Mouse (Mus musculus) hindbrain, embryonic 15.5 days (tissue): ENCODE results near the gene Ndufaf3. TPM values are rescaled to one million over a fixed set of nuclear protein-coding genes. Genes with fewer than 3 reads are reported as not detected.

Experiments used
- ATAC-seq: fragments of 200-750 bp; cut with Nextera tagmentation; 2 replicates; pipeline ENCODE4 v1.8.0; 2017; ENCODE audit warnings: low read depth, moderate number of reproducible peaks, moderate TSS enrichment; ENCODE audit not compliant: low FRiP score
- H3K27ac ChIP-seq: fragments of 300-500 bp; sonication (generic); replicated peaks from 2 replicates; pipeline ENCODE4 v1.5.1; 2015; ENCODE audit warnings: mild to moderate bottlenecking, inconsistent platforms
- H3K27me3 ChIP-seq: fragments of 300-500 bp; sonication (generic); 2 replicates; pipeline ENCODE4 v1.6.1; 2015; ENCODE audit warnings: control low read depth, inconsistent platforms
- H3K36me3 ChIP-seq: fragments of 300-500 bp; sonication (generic); 2 replicates; pipeline ENCODE4 v1.6.1; 2015; ENCODE audit warnings: control low read depth, inconsistent platforms
- H3K4me1 ChIP-seq: fragments of 300-500 bp; sonication (generic); replicated peaks from 2 replicates; pipeline ENCODE4 v1.6.1; 2015; ENCODE audit warnings: control low read depth, inconsistent platforms
- H3K4me2 ChIP-seq: fragments of 300-500 bp; sonication (generic); 2 replicates; pipeline ENCODE4 v1.6.1; 2015; ENCODE audit warnings: moderate library complexity, mild to moderate bottlenecking, inconsistent platforms
- H3K4me3 ChIP-seq: fragments of 300-500 bp; sonication (generic); 2 replicates; pipeline ENCODE4 v1.5.1; 2015; ENCODE audit warnings: mild to moderate bottlenecking, inconsistent platforms
- H3K9ac ChIP-seq: fragments of 300-500 bp; sonication (generic); 2 replicates; pipeline ENCODE4 v1.6.1; 2015; ENCODE audit warnings: inconsistent platforms
- H3K9me3 ChIP-seq: fragments of 300-500 bp; sonication (generic); 2 replicates; pipeline ENCODE4 v1.6.1; 2016; ENCODE audit warnings: control low read depth, inconsistent platforms
- WGBS: fragments of 180-500 bp; shearing (Covaris S2); methylation state at CpG from one replicate; pipeline ENCODE4 v1.1.7; 2015; 5-methylcytosine and 5-hydroxymethylcytosine counted together
- polyA plus RNA-seq: library from polyadenylated mRNA; unstranded; fragments of >200 nt; fragmentation: Nextera tagmentation; extraction: Ambion mirVana; gene quantifications from 2 replicates; pipeline ENCODE4 v1.2.1, GENCODE M21; 2015

Ndufaf3 gene
- polyA plus RNA-seq, 1 experiment from 2014 or later, result 78.5 TPM

DNA sequence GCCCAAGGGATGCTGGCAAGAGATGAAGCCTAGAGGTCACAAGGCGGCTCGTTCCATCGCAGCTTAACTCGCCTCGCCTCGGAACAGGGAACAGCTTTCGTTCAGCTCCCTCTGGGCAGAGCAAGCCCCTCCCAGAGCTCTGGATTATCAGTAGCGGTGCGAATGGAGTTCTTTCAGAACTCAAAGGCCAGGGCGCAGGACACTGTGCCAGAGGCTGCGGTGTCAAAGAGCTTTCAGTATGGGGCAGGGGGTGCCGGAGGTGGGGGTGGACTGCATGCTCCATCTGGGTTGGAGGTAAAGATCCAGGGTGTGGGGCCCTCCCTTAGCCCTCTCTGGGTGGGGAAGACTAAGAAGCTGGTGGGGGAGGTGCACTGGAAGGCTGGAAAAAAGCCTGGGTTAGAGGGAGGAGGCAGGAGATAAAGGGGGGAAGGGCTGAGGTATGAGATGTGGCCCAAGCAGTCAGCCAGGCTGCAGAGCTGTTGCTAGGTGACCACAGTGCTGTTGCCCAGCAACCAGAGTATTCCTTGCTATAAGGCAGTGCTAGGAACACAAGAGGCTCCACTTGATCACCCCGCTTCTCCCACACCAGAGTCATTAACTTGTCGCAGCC lies 20.4 kb upstream of the Ndufaf3 start:
- peak overlapping the region; percentile 20 for H3K4me3 ChIP-seq
- WGBS, result 2% methylated on average over 14 of the region's 14 CpGs
- H3K9ac ChIP-seq, result peak overlapping the region; percentile 29
- H3K27ac ChIP-seq, result peak overlapping the region; percentile 95
- H3K27me3 ChIP-seq, result no peaks in the 10 kb centered on the region
- peak overlapping the region; percentile 52 for H3K4me2 ChIP-seq
- no peaks in the 10 kb centered on the region for H3K36me3 ChIP-seq
- ATAC-seq, result peak; percentile 99
- H3K4me1 ChIP-seq, result peaks cover 39% of the 10 kb centered on the region
- no peaks in the 10 kb centered on the region for H3K9me3 ChIP-seq

DNA sequence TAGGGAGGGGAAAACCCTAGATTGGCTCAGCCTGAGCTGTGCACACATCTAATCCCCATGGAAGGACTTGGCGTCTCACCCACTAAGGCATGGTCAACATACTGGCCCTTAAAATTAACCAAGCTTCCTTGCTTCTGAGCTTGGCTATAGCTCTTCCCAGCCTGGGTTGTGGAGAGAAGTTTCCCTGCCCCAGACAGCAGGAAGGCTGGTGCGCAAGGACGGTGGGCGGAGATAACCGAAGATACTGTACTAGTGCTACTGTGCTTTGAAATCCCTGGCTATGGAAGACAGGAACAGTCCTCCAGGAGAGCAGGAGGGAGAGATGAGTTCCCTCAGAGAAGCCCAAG lies 12.1 kb upstream of the Ndufaf3 start:
- 74% methylated on average over 5 of the region's 5 CpGs for WGBS
- H3K27me3 ChIP-seq, result no peaks in the 10 kb centered on the region
- H3K9me3 ChIP-seq, result no peaks in the 10 kb centered on the region
- peak overlapping the region; percentile 96 for H3K27ac ChIP-seq
- peak overlapping the region; percentile 80 for H3K4me3 ChIP-seq
- peaks cover 47% of the 10 kb centered on the region for H3K4me1 ChIP-seq
- ATAC-seq, result no peak
- H3K36me3 ChIP-seq, result peaks cover 12% of the 10 kb centered on the region
- H3K9ac ChIP-seq, result peak overlapping the region; percentile 82; the same call in 1 of the 2 replicates
- H3K4me2 ChIP-seq, result peak overlapping the region; percentile 78

DNA sequence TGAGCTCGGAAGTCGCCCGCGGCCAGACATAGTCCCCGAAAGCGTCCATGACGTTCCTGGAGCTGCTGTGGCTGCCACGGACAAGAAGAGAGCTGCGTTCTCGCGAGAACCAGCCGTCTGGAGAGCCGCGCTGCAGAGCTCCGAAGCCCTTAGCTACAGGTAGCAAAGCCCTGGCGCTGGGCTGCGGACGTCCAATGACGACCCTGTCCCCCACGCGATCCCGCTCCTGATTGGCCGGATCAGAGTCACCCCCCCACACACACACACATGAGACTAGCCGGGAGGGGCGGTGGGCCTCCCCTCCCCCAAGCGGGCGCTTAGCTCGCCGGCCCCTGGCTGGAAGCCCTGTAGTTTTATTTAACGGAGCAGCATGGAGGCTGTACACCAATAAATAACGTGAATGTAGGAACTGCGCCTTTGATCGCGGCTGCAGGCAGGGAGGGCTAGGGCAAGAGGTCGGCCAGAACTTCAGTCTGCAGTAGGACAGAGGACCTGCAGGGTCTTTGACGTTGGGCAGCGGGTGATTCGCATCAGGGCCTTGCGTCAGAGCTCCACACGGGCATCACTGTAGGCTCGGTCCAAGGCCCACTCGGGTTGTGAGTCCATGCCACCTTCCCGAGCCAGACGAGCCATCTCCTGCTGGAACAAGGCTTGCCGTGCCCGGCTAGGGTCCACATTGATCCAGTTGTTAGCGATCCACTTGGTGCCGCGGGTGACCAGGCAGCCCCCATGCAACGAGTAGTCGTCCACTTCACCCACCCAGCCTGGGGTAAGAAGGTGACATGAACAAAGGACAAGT lies 11.5 kb upstream of the Ndufaf3 start, which contains the start of gene Wdr6:
TSS of gene Wdr6 (minus strand) at position 195 of the 799 bp plus-strand sequence.
- peak within 1 kb of the TSS; percentile 80 for H3K4me3 ChIP-seq
- peak; percentile 97 for ATAC-seq
- no peaks in the 10 kb centered on the region for H3K9me3 ChIP-seq
- 3% methylated on average over 51 of the region's 51 CpGs for WGBS
- H3K27ac ChIP-seq, result peak within 1 kb of the TSS; percentile 96
- H3K36me3 ChIP-seq, result peaks cover 17% of the 10 kb centered on the region
- peaks cover 53% of the 10 kb centered on the region for H3K4me1 ChIP-seq
- H3K4me2 ChIP-seq, result peak within 1 kb of the TSS; percentile 78
- peak within 1 kb of the TSS; percentile 82 for H3K9ac ChIP-seq
- H3K27me3 ChIP-seq, result no peaks in the 10 kb centered on the region

DNA sequence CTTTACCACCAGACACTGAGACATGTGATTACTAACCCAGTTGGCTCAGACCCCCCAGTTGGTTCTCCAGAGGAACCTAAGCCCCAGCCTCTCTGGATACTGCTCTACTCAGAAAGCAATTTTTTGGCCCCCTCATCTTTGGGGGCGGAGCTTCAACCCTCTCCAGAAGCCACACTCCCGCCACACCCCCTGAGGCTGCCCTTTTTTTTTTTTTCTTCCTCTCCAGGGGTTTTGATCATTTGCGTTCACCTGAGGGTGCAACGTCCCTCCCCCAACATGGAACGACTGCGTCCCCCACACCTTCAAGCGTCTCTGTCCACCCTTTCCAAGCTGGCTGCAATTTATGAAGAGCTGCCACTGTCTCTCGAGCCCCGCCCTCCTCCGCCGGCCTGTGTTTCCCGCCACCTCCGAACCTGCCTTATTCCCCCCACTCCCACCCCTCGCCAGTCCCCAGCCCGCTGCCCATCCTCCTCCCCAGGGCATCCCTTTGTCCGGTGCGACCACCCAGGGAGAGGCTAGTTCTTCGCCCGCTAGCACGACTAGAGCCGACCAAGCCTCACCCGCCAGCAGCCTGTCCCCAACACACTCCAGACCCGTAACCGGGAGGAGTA lies 10.8 kb upstream of the Ndufaf3 start:
- Histone ChIP-seq H3K27me3 (no peaks in the 10 kb centered on the region), H3K9ac (peak overlapping the region; percentile 82), H3K36me3 (peaks cover 24% of the 10 kb centered on the region), H3K4me3 (peak overlapping the region; percentile 80), H3K4me1 (peaks cover 57% of the 10 kb centered on the region), H3K4me2 (peak overlapping the region; percentile 78), H3K9me3 (no peaks in the 10 kb centered on the region), H3K27ac (peak overlapping the region; percentile 96)
- ATAC-seq, result peak; percentile 53; the same call in 1 of the 2 replicates
- under 1% methylated on average over 24 of the region's 24 CpGs for WGBS

DNA sequence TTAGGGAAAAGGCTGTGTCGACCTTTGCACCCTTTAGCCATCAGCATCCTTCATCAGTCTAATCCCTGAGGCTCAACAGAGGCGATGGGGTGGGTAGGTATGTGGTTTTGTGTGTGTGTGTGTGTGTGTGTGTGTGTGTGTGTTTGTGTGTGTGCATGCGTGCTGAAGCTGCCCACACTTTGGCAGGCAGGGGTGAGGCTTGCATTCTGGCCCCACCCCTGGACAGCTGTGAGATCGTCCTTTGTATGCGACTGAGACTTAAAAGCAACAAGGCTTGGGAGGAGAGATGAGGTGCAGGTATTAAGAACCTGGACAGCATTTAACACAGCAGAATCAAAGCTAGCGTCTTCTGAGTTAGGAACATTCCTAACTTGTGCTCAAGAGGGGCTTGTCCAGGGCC lies 9.8 kb upstream of the Ndufaf3 start:
- H3K4me1 ChIP-seq, result peaks cover 57% of the 10 kb centered on the region

DNA sequence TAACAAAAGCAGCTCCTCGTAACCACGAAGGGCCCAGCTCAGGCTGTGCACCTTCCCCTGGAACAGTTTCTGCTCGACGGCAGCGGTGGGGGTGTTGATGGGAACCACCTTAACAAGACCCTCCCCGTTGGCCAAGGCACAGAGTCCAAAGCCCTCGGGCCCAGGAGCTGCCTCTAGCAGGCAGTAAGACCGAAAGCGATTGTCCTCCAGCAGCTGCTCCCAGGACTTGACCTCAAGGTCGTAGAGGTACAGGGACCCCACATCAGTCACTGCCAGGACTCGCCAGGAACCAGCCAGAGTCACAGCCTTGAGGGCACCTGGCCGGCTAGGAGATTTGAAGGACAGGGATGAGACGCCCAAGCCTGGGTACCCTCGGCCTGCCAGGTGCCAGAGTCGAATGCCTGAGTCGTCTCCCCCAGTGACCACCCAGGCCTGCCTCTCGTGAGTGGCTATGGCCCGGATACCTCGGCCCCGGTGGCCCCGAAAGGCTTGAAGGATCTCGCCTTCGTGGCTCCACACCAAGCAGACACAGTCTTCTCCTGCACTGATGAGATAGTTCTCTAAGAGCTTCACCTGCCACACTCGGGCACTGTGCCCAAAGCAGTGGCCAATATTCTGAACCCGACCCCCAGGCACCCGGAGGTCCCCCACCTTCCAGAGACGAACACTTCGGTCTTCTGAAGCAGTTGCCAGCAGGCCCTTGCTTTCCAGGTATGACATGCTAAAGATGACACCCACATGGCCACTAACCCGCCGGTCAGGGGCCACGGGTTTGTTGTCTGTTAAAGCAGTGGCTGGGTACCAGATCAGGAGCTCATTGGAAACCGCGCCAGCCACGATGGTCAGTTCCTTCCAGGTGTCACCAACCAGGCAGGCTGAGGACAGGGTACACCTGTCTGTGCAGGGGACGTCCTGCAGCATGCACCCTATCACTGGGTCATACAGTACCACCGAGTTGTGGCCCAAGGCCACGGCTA lies 8.4 kb upstream of the Ndufaf3 start:
- no peak overlapping the region for H3K4me3 ChIP-seq
- peaks cover 41% of the 10 kb centered on the region for H3K36me3 ChIP-seq
- peak overlapping the region; percentile 78 for H3K4me2 ChIP-seq
- no peaks in the 10 kb centered on the region for H3K27me3 ChIP-seq
- no peak overlapping the region for H3K9ac ChIP-seq
- ATAC-seq, result no peak
- peaks cover 62% of the 10 kb centered on the region for H3K4me1 ChIP-seq
- H3K9me3 ChIP-seq, result no peaks in the 10 kb centered on the region
- 87% methylated on average over 37 of the region's 37 CpGs for WGBS
- H3K27ac ChIP-seq, result no peak overlapping the region

More for the DNA sequence above, 9.8 kb upstream of the Ndufaf3 start:
- Histone ChIP-seq H3K36me3 (peaks cover 35% of the 10 kb centered on the region), H3K9ac (peak overlapping the region; percentile 82), H3K4me3 (peak overlapping the region; percentile 80), H3K9me3 (no peaks in the 10 kb centered on the region), H3K27me3 (no peaks in the 10 kb centered on the region), H3K27ac (0 out of 2 replicates have a peak overlapping the region, but pooled peaks have one; percentile 96), H3K4me2 (peak overlapping the region; percentile 78)
- WGBS, result 54% methylated on average over 6 of the region's 6 CpGs
- no peak for ATAC-seq

DNA sequence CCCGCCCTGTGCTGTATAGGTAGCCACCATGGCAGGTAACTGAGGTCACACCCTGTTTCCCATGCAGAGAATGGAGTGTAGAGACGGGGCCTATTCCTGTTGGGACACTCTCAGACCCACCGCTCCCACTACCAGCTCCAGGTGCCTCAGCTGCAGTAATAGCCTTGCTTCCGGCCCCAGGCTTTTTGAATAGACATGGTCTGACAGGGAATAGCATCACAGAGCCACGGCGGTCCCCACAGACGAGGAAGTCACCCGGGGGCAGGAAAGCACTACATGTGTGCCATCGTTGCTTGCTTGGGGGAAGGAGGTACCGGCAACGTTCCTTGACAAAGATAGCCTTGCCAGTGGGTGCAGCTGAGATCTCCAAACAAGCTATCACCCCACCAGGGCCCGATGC lies 7.7 kb upstream of the Ndufaf3 start:
- Histone ChIP-seq H3K36me3 (peaks cover 41% of the 10 kb centered on the region), H3K9me3 (no peaks in the 10 kb centered on the region), H3K9ac (no peak overlapping the region), H3K27ac (no peak overlapping the region), H3K4me1 (peaks cover 69% of the 10 kb centered on the region), H3K4me3 (no peak overlapping the region), H3K4me2 (peak overlapping the region; percentile 18; the same call in 1 of the 2 replicates), H3K27me3 (no peaks in the 10 kb centered on the region)
- 79% methylated on average over 12 of the region's 12 CpGs for WGBS
- ATAC-seq, result no peak

DNA sequence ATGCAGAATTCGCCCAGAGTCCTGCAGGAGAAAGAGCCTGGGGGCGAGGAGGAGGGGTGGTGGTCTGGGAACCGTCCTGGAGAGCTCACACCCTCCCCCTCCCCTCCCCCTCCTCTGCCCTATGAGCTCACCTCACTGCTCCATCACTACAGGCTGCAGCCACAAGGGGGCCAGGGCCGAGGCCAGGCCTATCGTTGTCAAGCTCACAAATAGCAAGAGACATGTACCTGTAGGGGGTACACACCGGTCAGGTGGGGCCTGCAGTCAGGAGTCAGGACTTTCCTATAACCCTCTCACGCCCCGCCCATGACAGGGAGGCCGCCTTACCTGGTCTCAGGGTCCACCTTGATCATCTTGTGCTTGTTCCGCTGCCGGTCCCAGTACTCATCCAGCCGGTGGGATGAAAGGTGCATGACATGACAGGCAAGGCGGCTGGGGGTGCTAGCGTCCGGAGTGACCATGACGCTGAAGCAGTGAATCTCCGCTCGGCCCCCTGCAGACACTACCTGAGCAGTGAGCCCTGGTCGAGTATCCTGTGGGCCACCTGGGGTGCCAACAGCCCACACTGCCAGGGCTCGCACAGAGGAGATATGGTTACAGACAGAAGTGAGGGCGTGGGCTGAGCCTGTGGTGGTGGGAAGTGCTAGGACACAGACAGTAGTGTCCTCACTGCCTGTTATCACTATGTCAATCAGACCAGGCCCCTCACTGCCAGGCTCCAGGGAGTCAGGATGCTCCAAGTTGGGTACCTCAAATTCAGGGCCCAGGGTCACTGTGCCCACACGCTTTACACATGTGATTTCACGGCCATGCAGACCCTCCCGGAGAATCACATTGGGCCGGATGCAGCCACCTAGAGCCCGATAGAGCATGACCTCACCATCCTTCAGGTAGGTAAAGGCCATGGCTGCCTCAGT lies 6.8 kb upstream of the Ndufaf3 start:
- 51% methylated on average over 26 of the region's 26 CpGs for WGBS
- Histone ChIP-seq H3K27me3 (no peaks in the 10 kb centered on the region), H3K27ac (0 out of 2 replicates have a peak overlapping the region, but pooled peaks have one; percentile 21), H3K36me3 (peaks cover 41% of the 10 kb centered on the region), H3K4me2 (peak overlapping the region; percentile 18; the same call in 1 of the 2 replicates), H3K4me3 (no peak overlapping the region), H3K9me3 (no peaks in the 10 kb centered on the region), H3K9ac (no peak overlapping the region), H3K4me1 (peaks cover 66% of the 10 kb centered on the region)
- no peak for ATAC-seq

DNA sequence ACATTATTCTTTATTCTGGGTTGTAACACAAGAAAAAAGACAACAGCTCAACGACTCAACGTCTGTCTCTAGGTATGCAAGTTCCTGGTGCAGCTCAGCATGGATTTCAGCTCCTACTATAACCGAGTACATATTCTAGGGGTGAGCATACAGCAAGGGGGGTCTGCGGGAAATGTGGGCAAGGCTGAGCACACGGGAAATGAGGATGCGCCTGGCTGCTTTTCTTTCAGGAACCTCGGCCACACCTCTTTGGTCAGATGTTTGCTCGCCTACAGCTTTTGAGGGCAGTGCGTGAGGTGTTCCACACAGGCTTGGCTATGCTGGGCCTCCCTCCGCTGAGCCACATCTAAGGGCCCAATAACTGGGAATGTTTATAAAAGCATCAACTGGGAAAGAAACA lies 5.1 kb upstream of the Ndufaf3 start:
- Histone ChIP-seq H3K9me3 (no peaks in the 10 kb centered on the region), H3K4me3 (no peak overlapping the region), H3K36me3 (peaks cover 41% of the 10 kb centered on the region), H3K27ac (no peak overlapping the region), H3K4me2 (no peak overlapping the region), H3K9ac (no peak overlapping the region), H3K27me3 (no peaks in the 10 kb centered on the region), H3K4me1 (peaks cover 72% of the 10 kb centered on the region)
- 83% methylated on average over 10 of the region's 10 CpGs for WGBS
- no peak for ATAC-seq

DNA sequence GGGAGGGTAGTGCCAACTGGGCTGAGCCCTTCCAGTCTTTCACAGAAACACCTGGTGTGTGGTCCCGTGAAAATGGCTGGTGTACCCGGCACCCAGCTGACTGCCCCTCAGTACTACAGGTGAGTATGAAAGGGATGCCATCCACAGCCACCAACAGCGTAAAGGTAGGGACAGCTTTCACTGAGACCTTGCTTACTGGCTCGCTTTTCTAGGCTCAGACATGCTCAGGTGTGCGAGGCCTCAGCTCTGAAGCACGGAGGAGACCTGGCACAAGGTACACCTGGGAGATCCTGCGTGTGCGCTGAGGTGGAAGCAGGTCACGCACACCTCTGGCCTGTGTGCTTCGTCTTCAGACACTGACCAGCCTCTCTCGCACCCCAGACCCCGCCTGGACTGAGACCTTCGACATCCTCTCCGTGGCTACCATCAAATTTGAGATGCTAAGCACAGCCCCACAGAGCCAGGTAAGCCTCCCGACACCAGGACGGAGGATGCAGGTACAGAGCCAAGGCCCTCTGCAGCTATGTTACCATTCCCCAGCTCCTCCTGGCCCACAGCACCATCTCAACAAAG lies 4.3 kb upstream of the Ndufaf3 start:
- H3K9ac ChIP-seq, result no peak overlapping the region
- ATAC-seq, result no peak
- H3K9me3 ChIP-seq, result no peaks in the 10 kb centered on the region
- H3K36me3 ChIP-seq, result peaks cover 41% of the 10 kb centered on the region
- WGBS, result 97% methylated on average over 16 of the region's 16 CpGs
- H3K4me2 ChIP-seq, result no peak overlapping the region
- peaks cover 64% of the 10 kb centered on the region for H3K4me1 ChIP-seq
- H3K27me3 ChIP-seq, result no peaks in the 10 kb centered on the region
- no peak overlapping the region for H3K4me3 ChIP-seq
- no peak overlapping the region for H3K27ac ChIP-seq
